Mouse (Mus musculus) stomach, postnatal 0 days (tissue): ENCODE measurements around the gene Ly86. TPM values are rescaled to one million over a fixed set of nuclear protein-coding genes. Genes with fewer than 3 reads are reported as not detected.

Source experiments
- ATAC-seq: fragments of 200-750 bp; cut with Nextera tagmentation; 2 replicates; pipeline ENCODE4 v1.8.0; 2017; ENCODE audit not compliant: low FRiP score, low TSS enrichment
- DNase-seq: peaks from one replicate; pipeline ENCODE4 v3.0.0-alpha.2; 2016; ENCODE audit warnings: low spot score
- H3K27ac ChIP-seq: fragments of 300-500 bp; sonication (generic); replicated peaks from 2 replicates; pipeline ENCODE4 v1.5.1; 2014; ENCODE audit warnings: mild to moderate bottlenecking, control low read depth
- H3K27me3 ChIP-seq: fragments of 300-500 bp; sonication (generic); 2 replicates; pipeline ENCODE4 v1.6.1; 2014; ENCODE audit warnings: low read length; ENCODE audit not compliant: control insufficient read depth, insufficient read depth
- H3K36me3 ChIP-seq: fragments of 300-500 bp; sonication (generic); 2 replicates; pipeline ENCODE4 v1.6.1; 2014; ENCODE audit warnings: low read length, mixed read lengths; ENCODE audit not compliant: control insufficient read depth, insufficient read depth
- H3K4me1 ChIP-seq: fragments of 300-500 bp; sonication (generic); replicated peaks from 2 replicates; pipeline ENCODE4 v1.6.1; 2014; ENCODE audit warnings: antibody characterized with exemption; ENCODE audit not compliant: control insufficient read depth, insufficient read depth
- H3K4me2 ChIP-seq: fragments of 300-500 bp; sonication (generic); replicated peaks from 2 replicates; pipeline ENCODE4 v1.6.1; 2014; ENCODE audit warnings: low read depth, mild to moderate bottlenecking, control low read depth, moderate library complexity
- H3K4me3 ChIP-seq: fragments of 300-500 bp; sonication (generic); 2 replicates; pipeline ENCODE4 v1.5.1; 2014; ENCODE audit warnings: low read depth, low read length, control low read depth
- H3K9ac ChIP-seq: fragments of 300-500 bp; sonication (generic); 2 replicates; pipeline ENCODE4 v1.6.1; 2014; ENCODE audit warnings: mild to moderate bottlenecking, low read length, control low read depth, mixed read lengths
- H3K9me3 ChIP-seq: fragments of 300-500 bp; sonication (generic); 2 replicates; pipeline ENCODE4 v1.6.1; 2016; ENCODE audit warnings: low read length; ENCODE audit not compliant: control insufficient read depth
- CTCF ChIP-seq: IDR thresholded peaks from 2 replicates; pipeline ENCODE4 v1.5.1; 2016; ENCODE audit warnings: antibody characterized with exemption, low read depth, mild to moderate bottlenecking, moderate library complexity
- EP300 ChIP-seq: optimal IDR thresholded peaks from 2 replicates; pipeline ENCODE3; 2016; ENCODE audit warnings: antibody characterized with exemption
- WGBS: fragments of 180-500 bp; shearing (Covaris S2); extraction: QIAGEN DNeasy Blood & Tissue Kit; methylation state at CpG from one replicate; pipeline ENCODE4 v1.1.7; 2014; 5-methylcytosine and 5-hydroxymethylcytosine counted together
- polyA plus RNA-seq: library from polyadenylated mRNA; unstranded; fragments of >200 nt; fragmentation: Nextera tagmentation; extraction: Ambion mirVana; gene quantifications from 2 replicates; pipeline ENCODE4 v1.2.1, GENCODE M21; 2015

Ly86 gene
- polyA plus RNA-seq, 1 experiment from 2014 or later: 7.4 TPM

- TF ChIP-seq EP300 (no peak), CTCF (no peak)
- DNase-seq (no peak), ATAC-seq (no peak)
- no peaks in the 10 kb centered on the region for H3K27me3 ChIP-seq
- no peaks in the 10 kb centered on the region for H3K4me1 ChIP-seq
- H3K9ac ChIP-seq: no peak overlapping the region
- WGBS: 85% methylated on average over 10 of the region's 10 CpGs
- no peaks in the 10 kb centered on the region for H3K9me3 ChIP-seq
- H3K4me3 ChIP-seq: no peak overlapping the region
- no peaks in the 10 kb centered on the region for H3K36me3 ChIP-seq
- H3K27ac ChIP-seq: no peak overlapping the region
- no peak overlapping the region for H3K4me2 ChIP-seq
These were observed 10.8 kb downstream of the Ly86 start for GRCm38 (mm10) chr13:37355642-37356331.

DNA sequence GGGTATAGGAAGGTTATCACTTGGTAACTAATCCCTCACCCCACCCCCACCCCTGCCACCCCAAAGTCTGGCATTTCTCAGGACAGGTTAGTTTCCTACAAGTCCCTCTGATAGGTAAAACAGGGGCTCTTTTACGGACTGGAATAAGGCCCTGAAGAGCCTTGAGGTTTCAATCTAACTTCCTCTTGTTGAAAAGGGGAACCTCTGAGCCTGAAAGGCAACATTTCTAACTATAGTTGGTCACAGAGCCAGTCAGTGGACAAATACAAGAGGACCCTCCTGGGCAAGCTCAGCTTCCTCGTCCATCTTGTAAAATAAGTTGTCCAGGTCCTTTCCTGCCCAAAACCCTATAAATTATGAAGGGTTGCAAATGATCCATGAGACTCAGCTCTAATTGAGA is 11.5 kb downstream of the Ly86 start:
- no peak for DNase-seq
- Histone ChIP-seq H3K4me3 (no peak overlapping the region), H3K9ac (no peak overlapping the region), H3K27ac (no peak overlapping the region), H3K4me2 (no peak overlapping the region), H3K27me3 (no peaks in the 10 kb centered on the region), H3K36me3 (no peaks in the 10 kb centered on the region), H3K4me1 (no peaks in the 10 kb centered on the region), H3K9me3 (no peaks in the 10 kb centered on the region)
- 81% methylated on average over 2 of the region's 2 CpGs for WGBS
- no peak for ATAC-seq
- TF ChIP-seq EP300: no peak
- TF ChIP-seq CTCF: no peak

- Histone ChIP-seq H3K36me3 (no peaks in the 10 kb centered on the region), H3K27ac (no peak overlapping the region), H3K9me3 (no peaks in the 10 kb centered on the region), H3K4me1 (no peaks in the 10 kb centered on the region), H3K9ac (no peak overlapping the region), H3K4me2 (no peak overlapping the region), H3K27me3 (no peaks in the 10 kb centered on the region), H3K4me3 (no peak overlapping the region)
- 83% methylated on average over 2 of the region's 2 CpGs for WGBS
- TF ChIP-seq EP300 (no peak), CTCF (no peak)
- ATAC-seq (no peak), DNase-seq (no peak)
These were observed 13.1 kb downstream of the Ly86 start for GRCm38 (mm10) chr13:37358112-37358511.

- WGBS: 33% methylated on average over 1 of the region's 1 CpGs
- TF ChIP-seq CTCF: no peak
- H3K4me2 ChIP-seq: no peak overlapping the region
- no peaks in the 10 kb centered on the region for H3K4me1 ChIP-seq
- H3K4me3 ChIP-seq: no peak overlapping the region
- no peak for DNase-seq
- H3K36me3 ChIP-seq: no peaks in the 10 kb centered on the region
- H3K9ac ChIP-seq: no peak overlapping the region
- no peaks in the 10 kb centered on the region for H3K9me3 ChIP-seq
- no peak for ATAC-seq
- H3K27ac ChIP-seq: no peak overlapping the region
- H3K27me3 ChIP-seq: no peaks in the 10 kb centered on the region
These were observed 16.2 kb downstream of the Ly86 start for GRCm38 (mm10) chr13:37361249-37361648.

DNA sequence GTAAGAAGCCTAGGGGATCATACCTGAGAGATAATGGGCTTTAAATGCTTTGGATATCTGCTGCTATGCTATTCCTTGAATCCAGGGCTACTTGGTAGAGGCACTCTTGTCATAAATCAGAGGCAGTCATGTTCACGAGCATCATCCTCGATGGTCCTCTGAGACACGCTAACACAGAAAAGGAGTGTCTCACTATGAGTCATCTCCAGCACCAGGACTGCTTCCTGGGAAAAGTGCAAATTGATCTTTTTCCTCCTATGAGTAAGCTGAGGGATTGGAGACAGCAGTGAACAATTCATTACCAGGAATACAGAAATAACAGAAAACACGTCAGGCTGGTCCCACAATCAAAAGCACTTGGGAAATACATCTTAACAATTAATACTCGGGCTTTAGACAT is 19.3 kb downstream of the Ly86 start:
- no peak overlapping the region for H3K4me3 ChIP-seq
- 39% methylated on average over 5 of the region's 5 CpGs for WGBS
- DNase-seq: no peak
- no peaks in the 10 kb centered on the region for H3K9me3 ChIP-seq
- no peaks in the 10 kb centered on the region for H3K27me3 ChIP-seq
- no peak overlapping the region for H3K4me2 ChIP-seq
- no peaks in the 10 kb centered on the region for H3K36me3 ChIP-seq
- H3K27ac ChIP-seq: no peak overlapping the region
- H3K9ac ChIP-seq: no peak overlapping the region
- ATAC-seq: no peak
- H3K4me1 ChIP-seq: no peaks in the 10 kb centered on the region
- no peak for TF ChIP-seq CTCF
- TF ChIP-seq EP300: no peak

DNA sequence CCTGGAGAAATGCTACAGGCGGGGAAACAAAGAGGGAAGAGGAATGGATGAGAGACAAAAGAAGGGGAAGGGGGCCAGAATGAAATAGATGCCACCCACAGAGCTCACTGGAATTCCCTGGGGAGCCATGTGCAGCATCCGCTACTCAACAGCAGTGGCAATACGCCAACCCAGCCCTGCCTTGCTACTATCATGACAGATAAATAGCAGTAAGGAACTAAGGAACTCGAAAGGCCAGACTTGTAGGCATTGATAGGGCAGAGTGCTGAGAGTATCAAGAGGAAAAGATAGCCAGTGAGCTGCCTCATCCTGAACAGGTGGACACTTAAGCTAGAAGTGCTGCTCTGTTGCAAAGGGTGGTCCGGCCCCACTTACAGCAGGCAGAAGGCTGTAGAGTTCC is 31.4 kb downstream of the Ly86 start:
- WGBS: 62% methylated on average over 5 of the region's 5 CpGs
- H3K27me3 ChIP-seq: no peaks in the 10 kb centered on the region
- H3K9me3 ChIP-seq: no peaks in the 10 kb centered on the region
- DNase-seq: no peak
- no peak for ATAC-seq
- no peaks in the 10 kb centered on the region for H3K4me1 ChIP-seq
- no peak overlapping the region for H3K4me2 ChIP-seq
- H3K27ac ChIP-seq: no peak overlapping the region
- no peak overlapping the region for H3K9ac ChIP-seq
- H3K36me3 ChIP-seq: no peaks in the 10 kb centered on the region
- TF ChIP-seq EP300 (no peak), CTCF (no peak)
- H3K4me3 ChIP-seq: no peak overlapping the region
